Mouse (Mus musculus) myocyte (in vitro differentiated cells): ENCODE measurements around the gene Xpo5.

ENCODE experiments used
- CEBPB ChIP-seq: IDR thresholded peaks from 2 replicates; pipeline ENCODE4 v1.6.1; 2011; ENCODE audit warnings: mild to moderate bottlenecking, moderate library complexity; ENCODE audit not compliant: poor library complexity, insufficient read depth, severe bottlenecking
- E2F4 ChIP-seq: IDR thresholded peaks from one replicate; pipeline ENCODE4 v1.6.1; 2011; ENCODE audit warnings: mild to moderate bottlenecking, control low read depth, moderate library complexity; ENCODE audit not compliant: insufficient read depth
- MAX ChIP-seq: IDR thresholded peaks from one replicate; pipeline ENCODE4 v1.6.1; 2011; ENCODE audit warnings: low read depth, mild to moderate bottlenecking, control low read depth
- MYOD1 ChIP-seq, 3 experiments: IDR thresholded peaks; one replicate each; pipeline ENCODE4 v1.6.1; 2011; ENCODE audit warnings: control low read depth in 2 of 3, low read depth in 2 of 3, mild to moderate bottlenecking in 2 of 3, moderate library complexity in 1 of 3; ENCODE audit not compliant: insufficient read length in 2 of 3, control insufficient read depth in 1 of 3
- MYOG ChIP-seq, 3 experiments: IDR thresholded peaks; one replicate each; pipeline ENCODE4 v1.6.1; 2011; ENCODE audit warnings: control low read depth in 2 of 3, low read depth in 2 of 3, mild to moderate bottlenecking in 2 of 3; ENCODE audit not compliant: insufficient read length in 2 of 3, control insufficient read depth in 1 of 3, insufficient read depth in 1 of 3
- POLR2A ChIP-seq: IDR thresholded peaks from one replicate; pipeline ENCODE4 v1.6.1; 2011; ENCODE audit warnings: low read depth, mild to moderate bottlenecking, control low read depth, moderate library complexity; ENCODE audit not compliant: insufficient read length
- POLR2AphosphoS2 ChIP-seq: IDR thresholded peaks from one replicate; pipeline ENCODE4 v1.6.1; 2011; ENCODE audit warnings: low read depth, control low read depth; ENCODE audit not compliant: insufficient read length
- REST ChIP-seq: IDR thresholded peaks from one replicate; pipeline ENCODE4 v1.6.1; 2011; ENCODE audit warnings: mild to moderate bottlenecking, control low read depth, moderate library complexity; ENCODE audit not compliant: insufficient read depth, insufficient read length
- TCF12 ChIP-seq: IDR thresholded peaks from one replicate; pipeline ENCODE4 v1.6.1; 2011; ENCODE audit warnings: mild to moderate bottlenecking, control low read depth; ENCODE audit not compliant: poor library complexity, insufficient read depth, severe bottlenecking
- TCF3 ChIP-seq: IDR thresholded peaks from one replicate; pipeline ENCODE4 v1.6.1; 2011; ENCODE audit warnings: low read depth, control low read depth; ENCODE audit not compliant: insufficient read length
- USF1 ChIP-seq: IDR thresholded peaks from one replicate; pipeline ENCODE4 v1.6.1; 2011; ENCODE audit warnings: low read depth, mild to moderate bottlenecking, control low read depth, moderate library complexity

- no peak for TF ChIP-seq CEBPB
- no peak for TF ChIP-seq MAX
- TF ChIP-seq TCF12, result no peak
- no peak for TF ChIP-seq POLR2A
- no peak for TF ChIP-seq MYOG (IDR thresholded peaks at IDR 0.05; ENCODE audit: control insufficient read depth in 1 of 3, insufficient read depth in 1 of 3, insufficient read length in 2 of 3, low read depth in 2 of 3)
- no peak for TF ChIP-seq MYOD1 (IDR thresholded peaks at IDR 0.05; ENCODE audit: control insufficient read depth in 1 of 3, insufficient read length in 2 of 3, low read depth in 2 of 3)
- no peak for TF ChIP-seq USF1
- TF ChIP-seq REST, result no peak
- no peak for TF ChIP-seq POLR2AphosphoS2
- TF ChIP-seq E2F4, result no peak
- no peak for TF ChIP-seq TCF3
These were observed 34.9 kb downstream of the Xpo5 start for GRCm38 (mm10) chr17:46237480-46237879.
